Mouse (Mus musculus): Measurements from ENCODE around the gene Gm21833.
"Not testable (repeated sequence)": the region's sequence is repeated elsewhere in the genome, so short reads cannot be mapped to it uniquely, and the experiment has no call there.

The Gm21833 gene

DNA sequence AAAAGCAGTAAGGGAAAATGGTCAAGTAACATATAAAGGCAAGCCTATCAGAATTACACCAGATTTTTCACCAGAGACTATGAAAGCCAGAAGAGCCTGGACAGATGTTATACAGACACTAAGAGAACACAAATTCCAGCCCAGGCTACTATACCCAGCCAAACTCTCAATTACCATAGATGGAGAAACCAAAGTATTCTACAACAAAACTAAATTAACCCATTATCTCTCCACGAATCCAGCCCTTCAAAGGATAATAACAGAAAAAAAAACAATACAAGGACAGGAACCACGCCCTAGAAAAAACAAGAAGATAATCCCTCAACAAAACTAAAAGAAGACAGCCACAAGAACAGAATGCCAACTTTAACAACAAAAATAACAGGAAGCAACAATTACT is at the start of gene Gm21833:
TSS of gene Gm21833 (plus strand) at position 301 of the 400 bp plus-strand sequence.
- DNase-seq (ENCODE audit: low spot score in 2 of 2): not testable (repeated sequence)

DNA sequence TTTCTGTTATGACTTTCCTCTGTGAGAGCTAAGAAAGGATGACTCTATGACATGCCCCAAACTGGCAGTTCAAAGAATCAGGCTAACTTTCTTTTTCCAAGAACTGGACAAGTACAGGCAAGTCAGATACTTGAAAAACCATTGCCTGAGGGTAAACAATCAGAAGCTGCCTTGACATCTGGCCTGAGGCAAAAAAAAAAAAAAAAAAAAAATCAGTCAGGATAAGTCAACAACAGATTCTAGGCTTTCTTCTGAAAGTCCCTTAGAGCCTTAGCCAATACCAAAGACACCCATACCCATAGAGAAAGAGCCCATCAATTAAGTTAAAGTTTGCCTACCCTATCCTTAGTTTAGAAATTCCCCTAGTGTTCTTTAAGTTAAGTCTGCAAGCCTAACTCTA is 38.7 kb upstream of the Gm21833 start:
- DNase-seq (ENCODE audit: low spot score in 2 of 2): no peak

DNA sequence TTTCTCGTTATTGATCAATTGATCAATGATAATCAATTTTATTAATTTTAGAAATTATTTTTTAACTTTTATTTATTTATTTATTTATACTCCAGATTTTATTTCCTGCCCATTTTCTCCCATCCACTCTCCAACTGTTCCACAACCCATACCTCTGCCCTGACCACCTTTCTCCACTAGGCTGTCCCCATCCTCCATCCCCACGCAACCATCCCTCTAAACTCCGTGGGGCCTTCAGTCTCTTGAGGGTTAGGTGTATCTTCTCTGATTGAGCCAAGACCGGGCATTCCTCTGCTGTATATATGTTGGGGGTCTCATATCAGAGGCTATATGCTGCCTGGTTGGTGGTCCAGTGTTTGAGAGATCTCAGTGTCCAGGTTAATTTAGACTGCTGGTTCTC is 31.7 kb upstream of the Gm21833 start:
- DNase-seq (ENCODE audit: low spot score in 2 of 2): no peak

DNA sequence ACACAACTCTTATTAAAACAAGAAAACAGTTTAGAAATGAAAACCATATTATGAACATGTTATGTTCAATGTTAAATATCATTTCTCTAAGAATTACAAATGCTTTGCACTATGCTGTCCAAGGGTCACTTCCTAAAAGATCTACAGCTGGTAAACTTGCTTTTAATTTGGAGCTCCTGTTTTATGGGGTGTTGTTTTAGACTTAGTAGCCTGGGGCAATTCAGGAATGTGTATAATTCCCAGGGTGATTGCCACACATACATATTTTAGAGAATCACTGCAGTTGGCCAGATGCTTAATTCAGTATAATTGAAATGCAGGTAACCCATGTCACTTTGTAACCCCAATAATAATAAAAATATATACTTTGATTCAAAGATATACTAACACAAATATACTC is 12.9 kb upstream of the Gm21833 start:
- DNase-seq (ENCODE audit: low spot score in 2 of 2): no peak

DNA sequence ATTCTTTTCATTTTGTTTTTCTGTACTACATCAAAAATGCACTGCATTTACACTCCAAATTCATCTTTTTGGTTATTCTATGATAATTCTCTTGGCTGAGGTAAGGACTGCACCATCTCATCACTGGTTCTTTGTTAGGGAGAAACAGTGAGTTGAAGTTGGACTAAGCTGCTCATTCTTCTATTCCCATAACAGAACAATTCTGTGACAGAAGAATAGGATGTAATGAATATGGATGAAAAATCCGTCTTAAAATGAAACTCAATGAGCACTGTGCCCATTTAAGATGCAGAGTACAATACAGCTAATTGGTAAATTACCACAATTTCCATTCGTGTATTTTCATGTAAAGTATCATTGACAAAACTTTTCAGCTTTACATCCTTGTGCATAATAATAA is 11.6 kb upstream of the Gm21833 start:
- DNase-seq (ENCODE audit: low spot score in 2 of 2): no peak

DNA sequence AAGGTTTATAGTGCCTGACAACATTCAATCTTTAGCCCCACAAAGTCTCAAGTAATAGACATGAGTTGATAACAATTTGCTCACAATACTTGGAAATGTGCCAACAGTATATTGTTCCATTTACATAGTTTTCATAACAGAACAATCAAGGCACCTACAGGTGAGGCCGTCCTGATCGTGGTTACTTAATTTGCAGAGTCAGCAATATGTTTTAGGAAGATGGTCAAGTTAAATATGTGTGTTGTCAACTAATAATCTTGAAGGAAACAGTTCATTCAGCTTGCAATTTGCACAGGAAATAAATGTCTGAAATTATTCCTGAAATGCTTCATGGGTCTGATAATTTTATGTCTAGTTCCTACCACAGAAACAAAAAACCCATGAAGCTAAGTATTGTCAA is 27.6 kb downstream of the Gm21833 start:
- no peak for DNase-seq (ENCODE audit: low spot score in 2 of 2)

DNA sequence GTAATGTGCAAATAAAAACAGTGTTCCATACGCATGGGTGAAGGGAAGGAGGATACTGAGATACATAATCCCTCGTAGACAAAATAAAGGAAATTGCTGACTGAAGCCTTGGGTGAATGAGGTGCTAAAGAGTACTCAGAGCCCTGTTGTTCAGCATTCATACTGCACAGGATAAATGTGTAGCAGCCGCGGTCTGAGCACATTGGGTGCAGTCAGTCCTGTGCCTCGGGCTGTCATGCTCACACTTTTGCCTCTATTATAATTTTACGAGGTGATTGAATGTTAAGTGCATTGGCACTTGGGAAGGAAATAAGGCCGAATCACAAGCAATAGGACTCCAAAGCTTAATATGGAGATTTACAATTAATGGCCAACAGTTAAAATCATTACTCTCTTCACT is 36.4 kb downstream of the Gm21833 start:
- DNase-seq (ENCODE audit: low spot score in 2 of 2): no peak
